Mouse (Mus musculus) heart, postnatal 0 days (tissue): ENCODE results near the gene Lmx1a.

ENCODE experiments used
- CTCF ChIP-seq: IDR thresholded peaks from 2 replicates; pipeline ENCODE4 v1.5.1; 2016; ENCODE audit warnings: antibody characterized with exemption, control low read depth, low read depth
- EP300 ChIP-seq: IDR thresholded peaks from 2 replicates; pipeline ENCODE4 v1.6.1; 2016; ENCODE audit warnings: antibody characterized with exemption, low read depth

GRCm38 (mm10) chr1:167693499-167694240, 4.6 kb downstream of the Lmx1a start:
- TF ChIP-seq CTCF = no peak
- TF ChIP-seq EP300 = no peak
